Mouse (Mus musculus) intestine, postnatal 0 days (tissue): Measurements from ENCODE around the gene Mapk6. TPM values are rescaled to one million over a fixed set of nuclear protein-coding genes. Genes with fewer than 3 reads are reported as not detected.

Experiments used
- ATAC-seq: fragments of 200-750 bp; cut with Nextera tagmentation; 2 replicates; pipeline ENCODE4 v1.8.0; 2017; ENCODE audit warnings: mild to moderate bottlenecking, moderate TSS enrichment, moderate library complexity
- H3K27ac ChIP-seq: fragments of 300-500 bp; sonication (generic); 2 replicates; pipeline ENCODE4 v1.5.1; 2014; ENCODE audit warnings: mild to moderate bottlenecking, low read depth, low read length, moderate library complexity
- H3K27me3 ChIP-seq: fragments of 300-500 bp; sonication (generic); replicated peaks from 2 replicates; pipeline ENCODE4 v1.6.1; 2014; ENCODE audit warnings: low read length, mixed read lengths; ENCODE audit not compliant: control insufficient read depth, insufficient read depth
- H3K36me3 ChIP-seq: fragments of 300-500 bp; sonication (generic); 2 replicates; pipeline ENCODE4 v1.6.1; 2014; ENCODE audit warnings: mild to moderate bottlenecking, moderate library complexity; ENCODE audit not compliant: control insufficient read depth, insufficient read depth
- H3K4me1 ChIP-seq: fragments of 300-500 bp; sonication (generic); replicated peaks from 2 replicates; pipeline ENCODE4 v1.6.1; 2014; ENCODE audit warnings: antibody characterized with exemption, low read length, mixed read lengths; ENCODE audit not compliant: control insufficient read depth, insufficient read depth
- H3K4me2 ChIP-seq: fragments of 300-500 bp; sonication (generic); replicated peaks from 2 replicates; pipeline ENCODE4 v1.6.1; 2014; ENCODE audit warnings: low read depth, mild to moderate bottlenecking, moderate library complexity
- H3K4me3 ChIP-seq: fragments of 300-500 bp; sonication (generic); 2 replicates; pipeline ENCODE4 v1.5.1; 2014; ENCODE audit warnings: low read depth, low read length
- H3K9ac ChIP-seq: fragments of 300-500 bp; sonication (generic); 2 replicates; pipeline ENCODE4 v1.6.1; 2014; ENCODE audit warnings: mild to moderate bottlenecking, low read depth, low read length
- H3K9me3 ChIP-seq: fragments of 300-500 bp; sonication (generic); 2 replicates; pipeline ENCODE4 v1.6.1; 2016; ENCODE audit warnings: mixed run types; ENCODE audit not compliant: control insufficient read depth
- CTCF ChIP-seq: sonication (generic); IDR thresholded peaks from 2 replicates; pipeline ENCODE4 v1.5.1; 2016; ENCODE audit warnings: low read depth, mild to moderate bottlenecking, control low read depth, antibody characterized with exemption, moderate library complexity
- WGBS: fragments of 180-500 bp; shearing (Covaris S2); extraction: QIAGEN DNeasy Blood & Tissue Kit; methylation state at CpG from one replicate; pipeline ENCODE4 v1.1.7; 2014; 5-methylcytosine and 5-hydroxymethylcytosine counted together
- polyA plus RNA-seq: library from polyadenylated mRNA; unstranded; fragments of >200 nt; fragmentation: Nextera tagmentation; extraction: Ambion mirVana; gene quantifications from 2 replicates; pipeline ENCODE4 v1.2.1, GENCODE M21; 2015

The Mapk6 gene
- polyA plus RNA-seq, 1 experiment from 2014 or later, result 36.6 TPM

- H3K4me2 ChIP-seq, result no peak within 1 kb of the TSS
Measured at GRCm38 (mm10) chr9:75347458-75347857, 62.3 kb downstream of the Mapk6 start, which contains the start of gene Bcl2l10. TSS of gene Bcl2l10 (plus strand) at chr9:75347758.

GRCm38 (mm10) chr9:75342433-75342832, 67.4 kb downstream of the Mapk6 start:
- H3K4me2 ChIP-seq, result no peak overlapping the region
- TF ChIP-seq CTCF, result no peak
- no peak for ATAC-seq
- no peaks in the 10 kb centered on the region for H3K4me1 ChIP-seq
- no peaks in the 10 kb centered on the region for H3K27me3 ChIP-seq
- no peak overlapping the region for H3K9ac ChIP-seq
- no peaks in the 10 kb centered on the region for H3K9me3 ChIP-seq
- whole genome bisulfite sequencing, result 87% methylated on average over 4 of the region's 4 CpGs
- H3K36me3 ChIP-seq, result peaks cover 15% of the 10 kb centered on the region
- H3K27ac ChIP-seq, result no peak overlapping the region
- no peak overlapping the region for H3K4me3 ChIP-seq

More at GRCm38 (mm10) chr9:75347458-75347857, 62.3 kb downstream of the Mapk6 start, which contains the start of gene Bcl2l10:
- no peak within 1 kb of the TSS for H3K4me3 ChIP-seq
- no peak within 1 kb of the TSS for H3K9ac ChIP-seq
- no peaks in the 10 kb centered on the region for H3K9me3 ChIP-seq
- no peaks in the 10 kb centered on the region for H3K4me1 ChIP-seq
- no peaks in the 10 kb centered on the region for H3K27me3 ChIP-seq
- TF ChIP-seq CTCF, result no peak
- ATAC-seq, result no peak
- 0 out of 2 replicates have a peak, but pooled peaks cover 8% of the 10 kb centered on the region for H3K36me3 ChIP-seq
- 93% methylated on average over 5 of the region's 5 CpGs for WGBS
- H3K27ac ChIP-seq, result no peak within 1 kb of the TSS; the same call in 1 of the 2 replicates

GRCm38 (mm10) chr9:75338016-75338415, 71.8 kb downstream of the Mapk6 start:
- H3K27me3 ChIP-seq, result no peaks in the 10 kb centered on the region
- H3K36me3 ChIP-seq, result peaks cover 26% of the 10 kb centered on the region
- no peak overlapping the region for H3K4me2 ChIP-seq
- H3K27ac ChIP-seq, result no peak overlapping the region
- no peaks in the 10 kb centered on the region for H3K9me3 ChIP-seq
- no peak overlapping the region for H3K9ac ChIP-seq
- H3K4me1 ChIP-seq, result no peaks in the 10 kb centered on the region
- no peak overlapping the region for H3K4me3 ChIP-seq
- no peak for ATAC-seq
- no peak for TF ChIP-seq CTCF
- WGBS, result 90% methylated on average over 6 of the region's 6 CpGs

DNA sequence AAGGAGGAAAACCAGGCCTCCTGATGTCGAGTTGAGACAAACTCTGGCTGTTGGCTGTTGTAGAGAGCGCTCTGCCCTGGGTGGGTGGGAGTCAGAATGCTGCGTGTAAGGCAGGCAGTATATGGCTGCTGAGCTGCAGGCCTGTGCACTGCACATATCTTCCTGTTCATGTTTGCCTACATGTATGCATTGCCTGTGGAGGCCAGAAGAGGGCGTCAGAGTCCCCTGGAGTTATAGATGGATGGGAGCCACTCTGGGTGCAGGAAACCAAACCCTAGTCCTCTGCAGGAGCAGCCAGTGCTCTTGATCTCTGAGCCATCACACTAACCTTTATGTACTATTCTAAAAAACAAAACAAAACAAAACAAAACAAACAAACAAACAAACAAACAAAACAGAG, 75.4 kb downstream of the Mapk6 start:
- no peak for ATAC-seq
- Histone ChIP-seq H3K4me1 (no peaks in the 10 kb centered on the region), H3K27ac (no peak overlapping the region), H3K36me3 (peaks cover 31% of the 10 kb centered on the region), H3K9ac (no peak overlapping the region), H3K4me3 (no peak overlapping the region), H3K9me3 (no peaks in the 10 kb centered on the region), H3K27me3 (no peaks in the 10 kb centered on the region), H3K4me2 (no peak overlapping the region)
- WGBS, result 88% methylated on average over 4 of the region's 4 CpGs
- TF ChIP-seq CTCF, result 0 out of 2 replicates have a peak, but pooled peaks have one; percentile 12

DNA sequence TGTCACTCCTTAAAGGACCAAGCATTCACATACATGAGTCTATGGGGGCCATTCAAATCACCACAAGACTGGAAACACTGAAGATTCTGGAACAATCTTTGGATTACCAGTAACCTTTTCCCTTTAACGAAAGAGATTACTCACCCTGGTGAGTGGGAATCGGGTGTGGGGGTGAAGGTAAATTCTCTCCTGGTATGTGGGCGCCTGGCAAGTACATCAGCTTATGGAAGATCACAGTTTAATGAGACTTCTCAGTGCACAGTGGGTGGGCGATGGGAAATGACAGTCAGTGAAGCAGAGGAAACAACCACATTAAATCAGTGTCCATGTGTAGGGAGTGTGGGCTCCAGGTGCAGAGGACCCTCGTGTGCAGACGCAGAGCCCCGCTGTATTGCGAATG, 79.0 kb downstream of the Mapk6 start:
- Histone ChIP-seq H3K4me3 (no peak overlapping the region), H3K4me2 (no peak overlapping the region), H3K27ac (no peak overlapping the region), H3K9ac (no peak overlapping the region), H3K9me3 (no peaks in the 10 kb centered on the region), H3K36me3 (peaks cover 17% of the 10 kb centered on the region; the same call in 1 of the 2 replicates), H3K4me1 (no peaks in the 10 kb centered on the region), H3K27me3 (no peaks in the 10 kb centered on the region)
- TF ChIP-seq CTCF, result no peak
- WGBS, result 96% methylated on average over 8 of the region's 8 CpGs
- ATAC-seq, result no peak

DNA sequence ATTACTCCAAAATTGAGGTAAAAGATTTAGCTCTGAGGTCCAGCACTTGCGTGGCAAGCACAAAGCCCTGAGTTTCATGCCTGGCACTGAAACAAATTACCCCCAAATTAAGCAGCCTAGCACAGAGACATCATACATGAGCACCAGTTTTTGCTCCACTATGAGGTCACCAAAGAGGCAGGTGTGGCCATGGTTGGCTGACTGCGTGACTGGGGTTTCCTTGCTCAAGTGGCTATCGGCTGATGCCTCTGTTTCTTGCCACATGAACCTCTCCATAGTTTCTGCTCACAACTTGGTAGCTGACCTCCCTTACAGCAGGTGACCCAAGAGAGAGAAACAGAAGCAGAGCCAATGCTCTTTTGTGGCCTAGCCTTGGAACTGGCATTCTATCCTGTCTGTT, 81.8 kb downstream of the Mapk6 start:
- Histone ChIP-seq H3K4me2 (no peak overlapping the region), H3K9me3 (no peaks in the 10 kb centered on the region), H3K4me1 (no peaks in the 10 kb centered on the region), H3K27me3 (no peaks in the 10 kb centered on the region), H3K9ac (no peak overlapping the region), H3K4me3 (no peak overlapping the region), H3K36me3 (peaks cover 5% of the 10 kb centered on the region; the same call in 1 of the 2 replicates), H3K27ac (no peak overlapping the region)
- no peak for ATAC-seq
- WGBS, result 91% methylated on average over 3 of the region's 3 CpGs
- no peak for TF ChIP-seq CTCF
